Mouse (Mus musculus): ENCODE data around the gene Rab3ip. TPM values are rescaled to one million over a fixed set of nuclear protein-coding genes. Genes with fewer than 3 reads are reported as not detected.

Rab3ip gene
- polyA plus RNA-seq, 1 experiment from 2014 or later: 29.5 TPM

GRCm38 (mm10) chr10:116964084-116964483, 13.5 kb upstream of the Rab3ip start:
- Histone ChIP-seq H3K9ac (replicated peaks; ENCODE audit: low read depth) (no peak overlapping the region), H3K27me3 (replicated peaks; ENCODE audit: insufficient read depth, low read length) (no peaks in the 10 kb centered on the region), H3K4me3 (ENCODE audit: low read depth, low read length) (no peak overlapping the region), H3K4me2 (replicated peaks; ENCODE audit: low read depth, low read length) (0 out of 2 replicates have a peak overlapping the region, but pooled peaks have one; percentile 17), H3K36me3 (ENCODE audit: insufficient read depth, low read length) (no peaks in the 10 kb centered on the region), H3K4me1 (ENCODE audit: insufficient read depth, low read depth, low read length) (no peaks in the 10 kb centered on the region), H3K9me3 (ENCODE audit: low read length) (no peaks in the 10 kb centered on the region), H3K27ac (ENCODE audit: low read length) (peak overlapping the region; percentile 6)
- 47% methylated on average over 11 of the region's 11 CpGs for whole genome bisulfite sequencing
- DNase-seq (ENCODE audit: low spot score) (no peak), ATAC-seq (no peak)
- no peak for TF ChIP-seq CTCF (IDR thresholded peaks at IDR 0.05)
- TF ChIP-seq EP300 (IDR thresholded peaks at IDR 0.05): no peak

- no peak overlapping the region for H3K4me2 ChIP-seq (replicated peaks; ENCODE audit: low read depth, low read length)
- H3K4me3 ChIP-seq (ENCODE audit: low read depth, low read length): no peak overlapping the region
- H3K27ac ChIP-seq (ENCODE audit: low read length): no peak overlapping the region
- DNase-seq (ENCODE audit: low spot score) (no peak), ATAC-seq (no peak)
- TF ChIP-seq EP300 (IDR thresholded peaks at IDR 0.05) (no peak), CTCF (IDR thresholded peaks at IDR 0.05) (peak; percentile 42)
- no peak overlapping the region for H3K9ac ChIP-seq (replicated peaks; ENCODE audit: low read depth)
- 53% methylated on average over 17 of the region's 17 CpGs for WGBS
- no peaks in the 10 kb centered on the region for H3K4me1 ChIP-seq (ENCODE audit: insufficient read depth, low read depth, low read length)
- H3K27me3 ChIP-seq (replicated peaks; ENCODE audit: insufficient read depth, low read length): no peaks in the 10 kb centered on the region
- no peaks in the 10 kb centered on the region for H3K36me3 ChIP-seq (ENCODE audit: insufficient read depth, low read length)
- no peaks in the 10 kb centered on the region for H3K9me3 ChIP-seq (ENCODE audit: low read length)
These were observed 12.2 kb upstream of the Rab3ip start for GRCm38 (mm10) chr10:116962803-116963202.

GRCm38 (mm10) chr10:116962152-116962551, 11.6 kb upstream of the Rab3ip start:
- Histone ChIP-seq H3K4me2 (replicated peaks; ENCODE audit: low read depth, low read length) (no peak overlapping the region), H3K4me3 (ENCODE audit: low read depth, low read length) (no peak overlapping the region), H3K36me3 (ENCODE audit: insufficient read depth, low read length) (no peaks in the 10 kb centered on the region), H3K9me3 (ENCODE audit: low read length) (no peaks in the 10 kb centered on the region), H3K27ac (ENCODE audit: low read length) (no peak overlapping the region), H3K27me3 (replicated peaks; ENCODE audit: insufficient read depth, low read length) (no peaks in the 10 kb centered on the region), H3K9ac (replicated peaks; ENCODE audit: low read depth) (no peak overlapping the region), H3K4me1 (ENCODE audit: insufficient read depth, low read depth, low read length) (no peaks in the 10 kb centered on the region)
- WGBS: 83% methylated on average over 14 of the region's 14 CpGs
- ATAC-seq (no peak), DNase-seq (ENCODE audit: low spot score) (no peak)
- TF ChIP-seq CTCF (IDR thresholded peaks at IDR 0.05): no peak
- no peak for TF ChIP-seq EP300 (IDR thresholded peaks at IDR 0.05)

GRCm38 (mm10) chr10:116957867-116958551, 7.4 kb upstream of the Rab3ip start:
- Histone ChIP-seq H3K27me3 (replicated peaks; ENCODE audit: insufficient read depth, low read length) (no peaks in the 10 kb centered on the region), H3K9me3 (ENCODE audit: low read length) (no peaks in the 10 kb centered on the region), H3K4me1 (ENCODE audit: insufficient read depth, low read depth, low read length) (no peaks in the 10 kb centered on the region), H3K4me2 (replicated peaks; ENCODE audit: low read depth, low read length) (no peak overlapping the region), H3K9ac (replicated peaks; ENCODE audit: low read depth) (no peak overlapping the region), H3K27ac (ENCODE audit: low read length) (no peak overlapping the region), H3K4me3 (ENCODE audit: low read depth, low read length) (no peak overlapping the region), H3K36me3 (ENCODE audit: insufficient read depth, low read length) (no peaks in the 10 kb centered on the region)
- DNase-seq (ENCODE audit: low spot score) (no peak), ATAC-seq (no peak)
- 35% methylated on average over 5 of the region's 5 CpGs for WGBS
- no peak for TF ChIP-seq CTCF (IDR thresholded peaks at IDR 0.05)
- no peak for TF ChIP-seq EP300 (IDR thresholded peaks at IDR 0.05)

GRCm38 (mm10) chr10:116956483-116957158, 6.1 kb upstream of the Rab3ip start:
- no peak overlapping the region for H3K4me2 ChIP-seq (replicated peaks; ENCODE audit: low read depth, low read length)
- no peak for TF ChIP-seq EP300 (IDR thresholded peaks at IDR 0.05)
- no peak for TF ChIP-seq CTCF (IDR thresholded peaks at IDR 0.05)
- no peaks in the 10 kb centered on the region for H3K9me3 ChIP-seq (ENCODE audit: low read length)
- no peaks in the 10 kb centered on the region for H3K36me3 ChIP-seq (ENCODE audit: insufficient read depth, low read length)
- no peak overlapping the region for H3K9ac ChIP-seq (replicated peaks; ENCODE audit: low read depth)
- H3K27ac ChIP-seq (ENCODE audit: low read length): no peak overlapping the region
- WGBS: 93% methylated on average over 11 of the region's 11 CpGs
- no peak for DNase-seq (ENCODE audit: low spot score)
- no peak for ATAC-seq
- H3K27me3 ChIP-seq (replicated peaks; ENCODE audit: insufficient read depth, low read length): no peaks in the 10 kb centered on the region
- H3K4me1 ChIP-seq (ENCODE audit: insufficient read depth, low read depth, low read length): no peaks in the 10 kb centered on the region
- H3K4me3 ChIP-seq (ENCODE audit: low read depth, low read length): no peak overlapping the region

GRCm38 (mm10) chr10:116955191-116955590, 4.6 kb upstream of the Rab3ip start:
- 67% methylated on average over 6 of the region's 6 CpGs for WGBS

More at GRCm38 (mm10) chr10:116955191-116955590, 4.6 kb upstream of the Rab3ip start:
- Histone ChIP-seq H3K27ac (ENCODE audit: low read length) (peak overlapping the region; percentile 20; the same call in 1 of the 2 replicates), H3K9me3 (ENCODE audit: low read length) (no peaks in the 10 kb centered on the region), H3K4me2 (replicated peaks; ENCODE audit: low read depth, low read length) (no peak overlapping the region), H3K4me3 (ENCODE audit: low read depth, low read length) (no peak overlapping the region), H3K4me1 (ENCODE audit: insufficient read depth, low read depth, low read length) (no peaks in the 10 kb centered on the region), H3K27me3 (replicated peaks; ENCODE audit: insufficient read depth, low read length) (no peaks in the 10 kb centered on the region), H3K36me3 (ENCODE audit: insufficient read depth, low read length) (no peaks in the 10 kb centered on the region), H3K9ac (replicated peaks; ENCODE audit: low read depth) (no peak overlapping the region)
- DNase-seq (ENCODE audit: low spot score): peak; percentile 68
- TF ChIP-seq EP300 (IDR thresholded peaks at IDR 0.05): no peak
- no peak for TF ChIP-seq CTCF (IDR thresholded peaks at IDR 0.05)
- ATAC-seq: peak; percentile 16; the same call in 1 of the 2 replicates
